Mouse (Mus musculus) forebrain, embryonic 12.5 days (tissue): ENCODE results near the gene Brwd3. TPM values are rescaled to one million over a fixed set of nuclear protein-coding genes. Genes with fewer than 3 reads are reported as not detected.

Experiments used
- ATAC-seq: fragments of 200-750 bp; cut with Nextera tagmentation; 2 replicates; pipeline ENCODE4 v1.8.0; 2017; ENCODE audit warnings: moderate TSS enrichment; ENCODE audit not compliant: low FRiP score
- H3K27ac ChIP-seq: fragments of 300-500 bp; sonication (generic); 2 replicates; pipeline ENCODE4 v1.5.1; 2016; ENCODE audit warnings: mild to moderate bottlenecking
- H3K27me3 ChIP-seq: fragments of 300-500 bp; sonication (generic); 2 replicates; pipeline ENCODE4 v1.6.1; 2016; ENCODE audit warnings: mild to moderate bottlenecking
- H3K36me3 ChIP-seq: fragments of 300-500 bp; sonication (generic); replicated peaks from 2 replicates; pipeline ENCODE4 v1.6.1; 2016; ENCODE audit warnings: mild to moderate bottlenecking
- H3K4me1 ChIP-seq: fragments of 300-500 bp; sonication (generic); 2 replicates; pipeline ENCODE4 v1.6.1; 2016
- H3K4me2 ChIP-seq: fragments of 300-500 bp; sonication (generic); 2 replicates; pipeline ENCODE4 v1.6.1; 2016; ENCODE audit warnings: mild to moderate bottlenecking, moderate library complexity
- H3K4me3 ChIP-seq: fragments of 300-500 bp; sonication (generic); replicated peaks from 2 replicates; pipeline ENCODE4 v1.5.1; 2016; ENCODE audit warnings: mild to moderate bottlenecking
- H3K9ac ChIP-seq: fragments of 300-500 bp; sonication (generic); 2 replicates; pipeline ENCODE4 v1.6.1; 2016; ENCODE audit warnings: mild to moderate bottlenecking
- H3K9me3 ChIP-seq: fragments of 300-500 bp; sonication (generic); 2 replicates; pipeline ENCODE4 v1.6.1; 2016
- WGBS: fragments of 180-500 bp; shearing (Covaris S2); methylation state at CpG from one replicate; pipeline ENCODE4 v1.1.7; 2016; 5-methylcytosine and 5-hydroxymethylcytosine counted together
- polyA plus RNA-seq: library from polyadenylated mRNA; unstranded; fragments of >200 nt; fragmentation: Nextera tagmentation; extraction: Ambion mirVana; gene quantifications from 2 replicates; pipeline ENCODE4 v1.2.1, GENCODE M21; 2016

Gene Brwd3
- 4.1 and 4.6 TPM in 2 replicates for polyA plus RNA-seq

- no peaks in the 10 kb centered on the region for H3K4me1 ChIP-seq
- 26% methylated on average over 33 of the region's 39 CpGs for WGBS
- H3K27ac ChIP-seq: peak within 1 kb of the TSS; percentile 81
- H3K4me2 ChIP-seq: peak within 1 kb of the TSS; percentile 55
- H3K9ac ChIP-seq: peak within 1 kb of the TSS; percentile 59
- no peaks in the 10 kb centered on the region for H3K36me3 ChIP-seq
- peak; percentile 93 for ATAC-seq
- no peaks in the 10 kb centered on the region for H3K27me3 ChIP-seq
- H3K9me3 ChIP-seq: no peaks in the 10 kb centered on the region
- peak within 1 kb of the TSS; percentile 52 for H3K4me3 ChIP-seq
These were observed at the start of gene Brwd3 for GRCm38 (mm10) chrX:108834090-108834774. Gene Brwd3 (minus strand): TSS chrX:108834372.

GRCm38 (mm10) chrX:108862632-108863031, 28.5 kb upstream of the Brwd3 start:
- Histone ChIP-seq H3K4me1 (no peaks in the 10 kb centered on the region), H3K36me3 (no peaks in the 10 kb centered on the region), H3K4me2 (no peak overlapping the region), H3K27ac (no peak overlapping the region), H3K27me3 (no peaks in the 10 kb centered on the region), H3K9ac (no peak overlapping the region), H3K4me3 (no peak overlapping the region), H3K9me3 (no peaks in the 10 kb centered on the region)
- no peak for ATAC-seq
- WGBS: 82% methylated on average over 4 of the region's 4 CpGs

GRCm38 (mm10) chrX:108842705-108843104, 8.5 kb upstream of the Brwd3 start:
- no peaks in the 10 kb centered on the region for H3K4me1 ChIP-seq
- no peak overlapping the region for H3K4me3 ChIP-seq
- H3K4me2 ChIP-seq: no peak overlapping the region
- no peak for ATAC-seq
- H3K36me3 ChIP-seq: no peaks in the 10 kb centered on the region
- WGBS: 95% methylated on average over 2 of the region's 2 CpGs
- no peak overlapping the region for H3K27ac ChIP-seq
- H3K9ac ChIP-seq: no peak overlapping the region
- H3K27me3 ChIP-seq: no peaks in the 10 kb centered on the region
- no peaks in the 10 kb centered on the region for H3K9me3 ChIP-seq

GRCm38 (mm10) chrX:108836416-108836815, 2.2 kb upstream of the Brwd3 start:
- H3K9ac ChIP-seq: no peak overlapping the region

DNA sequence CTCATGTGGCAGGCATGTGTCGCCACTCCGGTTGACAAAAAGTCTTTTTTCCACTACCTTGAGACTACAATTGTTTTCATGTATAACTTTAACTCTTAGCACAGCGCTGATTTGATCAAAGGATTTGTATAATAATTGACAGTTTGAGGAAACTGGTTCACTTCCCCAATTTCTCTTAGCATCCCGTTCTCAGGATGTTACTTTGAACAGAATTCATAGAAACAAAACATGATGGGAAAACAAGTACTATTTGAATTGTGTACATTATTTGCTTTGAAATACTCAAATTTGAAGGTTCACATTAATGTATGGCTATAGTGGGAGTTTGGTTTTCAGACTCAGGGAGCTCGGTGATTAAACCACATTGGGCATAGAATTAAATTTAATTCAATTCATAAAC, 1.1 kb upstream of the Brwd3 start:
- Histone ChIP-seq H3K4me3 (peak overlapping the region; percentile 52), H3K4me1 (no peaks in the 10 kb centered on the region), H3K9me3 (no peaks in the 10 kb centered on the region), H3K27ac (no peak overlapping the region), H3K4me2 (peak overlapping the region; percentile 50), H3K36me3 (no peaks in the 10 kb centered on the region), H3K9ac (no peak overlapping the region), H3K27me3 (no peaks in the 10 kb centered on the region)
- 83% methylated on average over 5 of the region's 5 CpGs for WGBS
- ATAC-seq: no peak

More at GRCm38 (mm10) chrX:108836416-108836815, 2.2 kb upstream of the Brwd3 start:
- H3K27me3 ChIP-seq: no peaks in the 10 kb centered on the region
- 87% methylated on average over 2 of the region's 2 CpGs for WGBS
- no peaks in the 10 kb centered on the region for H3K9me3 ChIP-seq
- no peak overlapping the region for H3K27ac ChIP-seq
- no peak overlapping the region for H3K4me2 ChIP-seq
- no peaks in the 10 kb centered on the region for H3K4me1 ChIP-seq
- no peak for ATAC-seq
- H3K36me3 ChIP-seq: no peaks in the 10 kb centered on the region
- no peak overlapping the region for H3K4me3 ChIP-seq

DNA sequence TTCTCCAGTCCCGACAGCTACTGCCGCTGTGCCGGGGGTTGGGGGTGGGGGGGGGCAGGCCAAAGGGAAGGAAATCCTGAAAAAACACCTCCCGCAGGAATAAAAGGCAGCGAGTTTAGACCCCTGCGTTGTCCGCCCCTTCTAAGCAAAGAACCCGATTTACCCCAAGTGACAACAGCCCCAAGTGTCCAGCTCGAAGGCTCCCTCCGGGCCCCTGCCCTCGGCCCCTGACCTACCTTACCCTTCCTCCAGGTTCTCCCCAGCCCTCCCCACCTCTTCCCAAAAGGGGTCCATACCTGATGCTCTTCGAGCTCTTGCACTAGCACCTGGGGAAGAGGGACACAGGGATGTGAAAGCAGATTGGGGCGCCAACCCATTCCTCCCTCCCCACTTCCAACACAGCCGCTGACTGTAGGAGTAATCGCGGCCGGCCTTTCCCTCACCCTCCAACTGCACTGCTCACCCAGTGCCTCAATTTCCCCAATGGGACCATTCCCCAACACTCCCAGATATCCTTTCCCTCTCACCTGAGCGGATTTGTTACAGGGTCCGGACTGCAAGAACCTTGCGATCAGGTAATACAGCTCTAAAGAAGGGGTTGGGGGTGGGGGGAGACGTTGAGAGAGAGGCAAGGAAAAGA, 671 bp downstream of the Brwd3 start:
- H3K27me3 ChIP-seq: no peaks in the 10 kb centered on the region
- H3K4me2 ChIP-seq: peak overlapping the region; percentile 55
- H3K27ac ChIP-seq: peak overlapping the region; percentile 81
- peak overlapping the region; percentile 59 for H3K9ac ChIP-seq
- no peaks in the 10 kb centered on the region for H3K36me3 ChIP-seq
- 20% methylated on average over 19 of the region's 21 CpGs for WGBS
- H3K4me3 ChIP-seq: peak overlapping the region; percentile 52
- no peaks in the 10 kb centered on the region for H3K4me1 ChIP-seq
- ATAC-seq: peak; percentile 49
- no peaks in the 10 kb centered on the region for H3K9me3 ChIP-seq

- peak overlapping the region; percentile 52 for H3K4me3 ChIP-seq
- H3K9me3 ChIP-seq: no peaks in the 10 kb centered on the region
- H3K36me3 ChIP-seq: no peaks in the 10 kb centered on the region
- H3K4me2 ChIP-seq: peak overlapping the region; percentile 55
- H3K4me1 ChIP-seq: no peaks in the 10 kb centered on the region
- peak; percentile 85 for ATAC-seq
- H3K27me3 ChIP-seq: no peaks in the 10 kb centered on the region
- H3K27ac ChIP-seq: peak overlapping the region; percentile 81
- WGBS: 17% methylated on average over 13 of the region's 13 CpGs
- H3K9ac ChIP-seq: peak overlapping the region; percentile 59
These were observed 1.4 kb downstream of the Brwd3 start for GRCm38 (mm10) chrX:108832674-108833189.

DNA sequence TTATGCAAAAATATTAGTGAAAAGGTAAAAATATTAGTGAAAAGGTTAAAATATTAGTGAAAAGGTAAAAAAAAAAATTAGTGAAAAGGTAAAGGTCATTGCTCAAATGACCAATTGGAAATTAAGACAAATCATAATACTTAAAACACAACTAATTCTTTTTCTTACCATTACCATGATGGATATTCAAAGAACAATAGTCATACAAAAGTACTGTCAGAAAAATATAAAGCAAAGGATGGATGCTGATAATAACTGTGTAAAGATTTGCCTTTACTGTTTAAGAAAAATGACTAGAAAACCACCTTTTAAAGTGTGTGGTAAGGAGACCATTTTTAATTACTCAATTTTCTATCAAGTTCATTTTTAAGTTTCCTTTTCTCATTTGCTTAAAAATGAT, 2.9 kb downstream of the Brwd3 start:
- Histone ChIP-seq H3K4me1 (no peaks in the 10 kb centered on the region), H3K36me3 (no peaks in the 10 kb centered on the region), H3K27me3 (no peaks in the 10 kb centered on the region), H3K9ac (no peak overlapping the region), H3K9me3 (no peaks in the 10 kb centered on the region), H3K4me3 (no peak overlapping the region), H3K27ac (no peak overlapping the region), H3K4me2 (no peak overlapping the region)
- no peak for ATAC-seq

GRCm38 (mm10) chrX:108828111-108828510, 6.1 kb downstream of the Brwd3 start:
- Histone ChIP-seq H3K4me2 (no peak overlapping the region), H3K9ac (no peak overlapping the region), H3K9me3 (no peaks in the 10 kb centered on the region), H3K4me1 (no peaks in the 10 kb centered on the region), H3K36me3 (no peaks in the 10 kb centered on the region), H3K27me3 (no peaks in the 10 kb centered on the region), H3K27ac (no peak overlapping the region), H3K4me3 (no peak overlapping the region)
- WGBS: 66% methylated on average over 2 of the region's 2 CpGs
- ATAC-seq: no peak

DNA sequence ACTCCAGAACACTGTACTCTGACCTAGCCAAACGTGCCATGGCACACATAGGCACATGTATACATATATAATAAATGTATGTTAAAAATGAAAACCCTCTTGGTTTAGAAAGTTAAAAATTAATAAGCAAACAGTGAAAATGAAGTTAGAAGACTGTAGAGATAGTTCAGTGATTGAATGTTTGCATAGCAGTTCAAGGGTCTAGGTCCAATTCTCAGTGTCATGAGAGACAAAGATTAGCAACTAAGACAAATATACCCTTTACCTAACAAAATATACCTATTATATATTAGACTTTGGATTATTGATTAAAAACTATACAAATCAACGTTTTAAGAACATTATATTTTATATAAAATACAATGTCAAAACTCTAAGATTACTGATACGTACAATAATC, 36.9 kb downstream of the Brwd3 start:
- Histone ChIP-seq H3K27ac (no peak overlapping the region), H3K4me2 (no peak overlapping the region), H3K9me3 (no peaks in the 10 kb centered on the region), H3K4me3 (no peak overlapping the region), H3K9ac (no peak overlapping the region), H3K36me3 (no peaks in the 10 kb centered on the region), H3K4me1 (no peaks in the 10 kb centered on the region), H3K27me3 (no peaks in the 10 kb centered on the region)
- WGBS: 75% methylated on average over 3 of the region's 3 CpGs
- no peak for ATAC-seq

DNA sequence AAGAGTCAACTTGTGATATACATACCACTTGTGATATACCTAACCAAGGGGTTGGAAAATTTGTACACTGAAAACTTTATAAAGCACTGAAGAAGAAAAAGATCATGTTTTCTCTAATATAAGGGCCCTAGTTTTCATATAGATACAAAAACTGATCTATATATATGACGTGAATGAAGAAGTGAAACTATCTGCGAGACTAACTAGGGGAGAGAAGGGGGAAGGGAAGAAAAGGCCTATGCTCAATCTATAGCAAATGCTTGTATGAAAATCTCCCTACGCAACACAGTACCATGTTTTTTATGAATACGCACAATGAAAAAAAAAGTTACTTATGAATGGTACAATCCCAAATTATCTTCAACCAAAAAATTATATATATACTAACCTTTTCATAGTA, 50.4 kb downstream of the Brwd3 start:
- H3K9ac ChIP-seq: no peak overlapping the region
- no peaks in the 10 kb centered on the region for H3K4me1 ChIP-seq
- WGBS: 92% methylated on average over 4 of the region's 4 CpGs
- no peak overlapping the region for H3K27ac ChIP-seq
- ATAC-seq: no peak
- no peak overlapping the region for H3K4me2 ChIP-seq
- no peaks in the 10 kb centered on the region for H3K9me3 ChIP-seq
- no peak overlapping the region for H3K4me3 ChIP-seq
- H3K27me3 ChIP-seq: no peaks in the 10 kb centered on the region
- H3K36me3 ChIP-seq: no peaks in the 10 kb centered on the region

DNA sequence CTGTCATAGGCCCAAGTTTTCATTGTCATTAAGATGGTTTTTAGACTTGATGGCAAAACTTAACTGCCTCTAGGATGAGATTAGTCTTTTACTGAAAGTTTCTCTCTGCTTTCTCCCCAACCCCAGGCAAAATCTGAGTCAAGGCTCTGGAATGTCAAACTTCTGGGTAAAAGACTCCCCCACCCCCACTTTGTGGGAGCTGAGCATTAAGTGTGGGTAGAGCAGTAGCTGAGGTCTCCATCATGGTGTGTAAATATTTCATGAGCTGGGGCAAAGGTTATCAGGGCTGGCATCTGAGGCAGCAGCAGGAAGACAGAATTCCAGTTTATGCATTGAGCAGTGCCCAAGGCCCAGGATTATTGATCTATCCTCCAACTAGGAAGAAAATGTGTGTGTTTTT, 102.4 kb downstream of the Brwd3 start:
- H3K36me3 ChIP-seq: no peaks in the 10 kb centered on the region
- no peak overlapping the region for H3K4me3 ChIP-seq
- no peak overlapping the region for H3K27ac ChIP-seq
- no peaks in the 10 kb centered on the region for H3K4me1 ChIP-seq
- no peaks in the 10 kb centered on the region for H3K9me3 ChIP-seq
- H3K4me2 ChIP-seq: no peak overlapping the region
- no peaks in the 10 kb centered on the region for H3K27me3 ChIP-seq
- H3K9ac ChIP-seq: no peak overlapping the region
- no peak for ATAC-seq

GRCm38 (mm10) chrX:108729564-108729963, 104.6 kb downstream of the Brwd3 start:
- no peak for ATAC-seq
- Histone ChIP-seq H3K4me1 (no peaks in the 10 kb centered on the region), H3K4me2 (no peak overlapping the region), H3K27ac (no peak overlapping the region), H3K9me3 (no peaks in the 10 kb centered on the region), H3K9ac (no peak overlapping the region), H3K36me3 (no peaks in the 10 kb centered on the region), H3K27me3 (no peaks in the 10 kb centered on the region), H3K4me3 (no peak overlapping the region)
- 36% methylated on average over 1 of the region's 1 CpGs for WGBS
